Mouse (Mus musculus) neural tube, embryonic 14.5 days (tissue): ENCODE measurements at regions not wholly inside any gene's neighbourhood (a gene's known extent, or its start where the extent isn't known, plus 50 kb on each side); places are given as distances from the start of the nearest gene placed in this dataset.

ENCODE experiments used
- ATAC-seq: fragments of 200-750 bp; cut with Nextera tagmentation; 2 replicates; pipeline ENCODE4 v1.8.0; 2017; ENCODE audit warnings: low read depth, mild to moderate bottlenecking, moderate TSS enrichment, moderate library complexity
- H3K27ac ChIP-seq: fragments of 300-500 bp; sonication (generic); 2 replicates; pipeline ENCODE4 v1.5.1; 2014; ENCODE audit warnings: low read depth, mild to moderate bottlenecking, control low read depth, low read length, moderate library complexity, mixed read lengths
- H3K27me3 ChIP-seq: fragments of 300-500 bp; sonication (generic); 2 replicates; pipeline ENCODE4 v1.6.1; 2014; ENCODE audit warnings: low read length; ENCODE audit not compliant: control insufficient read depth, insufficient read depth
- H3K36me3 ChIP-seq: fragments of 300-500 bp; sonication (generic); 2 replicates; pipeline ENCODE4 v1.6.1; 2014; ENCODE audit warnings: low read length, mixed read lengths; ENCODE audit not compliant: control insufficient read depth, insufficient read depth
- H3K4me1 ChIP-seq: fragments of 300-500 bp; sonication (generic); 2 replicates; pipeline ENCODE4 v1.6.1; 2014; ENCODE audit warnings: low read length; ENCODE audit not compliant: control insufficient read depth, insufficient read depth
- H3K4me2 ChIP-seq: fragments of 300-500 bp; sonication (generic); 2 replicates; pipeline ENCODE4 v1.6.1; 2014; ENCODE audit warnings: mild to moderate bottlenecking, low read depth, low read length, control low read depth
- H3K4me3 ChIP-seq: fragments of 300-500 bp; sonication (generic); 2 replicates; pipeline ENCODE4 v1.5.1; 2014; ENCODE audit warnings: low read depth, low read length, control low read depth, mixed read lengths
- H3K9ac ChIP-seq: fragments of 300-500 bp; sonication (generic); replicated peaks from 2 replicates; pipeline ENCODE4 v1.6.1; 2014; ENCODE audit warnings: low read depth, mild to moderate bottlenecking, control low read depth, low read length, mixed read lengths
- H3K9me3 ChIP-seq: fragments of 300-500 bp; sonication (generic); 2 replicates; pipeline ENCODE4 v1.6.1; 2016; ENCODE audit warnings: low read length; ENCODE audit not compliant: control insufficient read depth
- WGBS: fragments of 180-500 bp; shearing (Covaris S2); extraction: QIAGEN DNeasy Blood & Tissue Kit; methylation state at CpG from one replicate; pipeline ENCODE4 v1.1.7; 2014; 5-methylcytosine and 5-hydroxymethylcytosine counted together

- Histone ChIP-seq H3K9ac (no peak overlapping the region), H3K36me3 (no peaks in the 10 kb centered on the region), H3K27ac (no peak overlapping the region), H3K4me2 (no peak overlapping the region), H3K4me3 (no peak overlapping the region), H3K4me1 (no peaks in the 10 kb centered on the region), H3K27me3 (no peaks in the 10 kb centered on the region), H3K9me3 (no peaks in the 10 kb centered on the region)
- 62% methylated on average over 9 of the region's 9 CpGs for WGBS
- ATAC-seq: no peak
Observed at GRCm38 (mm10) chrX:11387200-11387940, 59.7 kb downstream of the H2al1j start.

- Histone ChIP-seq H3K4me2 (no peak overlapping the region), H3K27ac (no peak overlapping the region), H3K9me3 (no peaks in the 10 kb centered on the region), H3K36me3 (no peaks in the 10 kb centered on the region), H3K9ac (no peak overlapping the region), H3K27me3 (no peaks in the 10 kb centered on the region), H3K4me3 (no peak overlapping the region), H3K4me1 (no peaks in the 10 kb centered on the region)
- ATAC-seq: no peak
- 74% methylated on average over 9 of the region's 9 CpGs for WGBS
Observed at GRCm38 (mm10) chrX:11388860-11389259, 61.2 kb downstream of the H2al1j start.

GRCm38 (mm10) chrX:11400406-11400805, 72.8 kb downstream of the H2al1j start:
- no peak overlapping the region for H3K4me3 ChIP-seq
- H3K4me2 ChIP-seq: no peak overlapping the region
- H3K36me3 ChIP-seq: no peaks in the 10 kb centered on the region
- WGBS: 89% methylated on average over 3 of the region's 3 CpGs
- no peak overlapping the region for H3K9ac ChIP-seq
- H3K27ac ChIP-seq: no peak overlapping the region
- ATAC-seq: no peak
- no peaks in the 10 kb centered on the region for H3K9me3 ChIP-seq
- H3K4me1 ChIP-seq: no peaks in the 10 kb centered on the region
- no peaks in the 10 kb centered on the region for H3K27me3 ChIP-seq

GRCm38 (mm10) chrX:11404369-11404768, 76.7 kb downstream of the H2al1j start:
- no peaks in the 10 kb centered on the region for H3K36me3 ChIP-seq
- H3K9me3 ChIP-seq: no peaks in the 10 kb centered on the region
- H3K27ac ChIP-seq: no peak overlapping the region
- H3K9ac ChIP-seq: no peak overlapping the region
- no peaks in the 10 kb centered on the region for H3K27me3 ChIP-seq
- H3K4me1 ChIP-seq: no peaks in the 10 kb centered on the region
- H3K4me2 ChIP-seq: no peak overlapping the region
- WGBS: 37% methylated on average over 4 of the region's 4 CpGs
- no peak for ATAC-seq
- H3K4me3 ChIP-seq: no peak overlapping the region

- H3K27ac ChIP-seq: no peak overlapping the region
- no peaks in the 10 kb centered on the region for H3K36me3 ChIP-seq
- no peak overlapping the region for H3K4me2 ChIP-seq
- no peaks in the 10 kb centered on the region for H3K27me3 ChIP-seq
- WGBS: 60% methylated on average over 5 of the region's 5 CpGs
- ATAC-seq: no peak
- no peak overlapping the region for H3K4me3 ChIP-seq
- H3K9ac ChIP-seq: no peak overlapping the region
- no peaks in the 10 kb centered on the region for H3K4me1 ChIP-seq
- no peaks in the 10 kb centered on the region for H3K9me3 ChIP-seq
Observed at GRCm38 (mm10) chrX:11412316-11412826, 84.7 kb downstream of the H2al1j start.

- WGBS: 47% methylated on average over 4 of the region's 4 CpGs
- Histone ChIP-seq H3K4me3 (no peak overlapping the region), H3K27ac (no peak overlapping the region), H3K4me2 (no peak overlapping the region), H3K36me3 (no peaks in the 10 kb centered on the region), H3K9ac (no peak overlapping the region), H3K27me3 (no peaks in the 10 kb centered on the region), H3K4me1 (peaks cover 1% of the 10 kb centered on the region; the same call in 1 of the 2 replicates), H3K9me3 (no peaks in the 10 kb centered on the region)
- ATAC-seq: no peak
Observed at GRCm38 (mm10) chrX:11415662-11416061, 88.0 kb downstream of the H2al1j start.

- H3K4me2 ChIP-seq: no peak overlapping the region
- H3K9me3 ChIP-seq: no peaks in the 10 kb centered on the region
- no peaks in the 10 kb centered on the region for H3K36me3 ChIP-seq
- no peak overlapping the region for H3K4me3 ChIP-seq
- no peaks in the 10 kb centered on the region for H3K27me3 ChIP-seq
- H3K27ac ChIP-seq: no peak overlapping the region
- H3K4me1 ChIP-seq: peaks cover 6% of the 10 kb centered on the region
- 86% methylated on average over 3 of the region's 3 CpGs for WGBS
- ATAC-seq: no peak
- H3K9ac ChIP-seq: no peak overlapping the region
Observed at GRCm38 (mm10) chrX:11416510-11416909, 88.9 kb downstream of the H2al1j start.

GRCm38 (mm10) chrX:11417861-11418260, 90.2 kb downstream of the H2al1j start:
- no peaks in the 10 kb centered on the region for H3K9me3 ChIP-seq
- H3K9ac ChIP-seq: no peak overlapping the region
- WGBS: 61% methylated on average over 4 of the region's 4 CpGs
- peaks cover 6% of the 10 kb centered on the region for H3K4me1 ChIP-seq
- H3K27me3 ChIP-seq: no peaks in the 10 kb centered on the region
- no peak overlapping the region for H3K27ac ChIP-seq
- no peak for ATAC-seq
- no peak overlapping the region for H3K4me2 ChIP-seq
- H3K4me3 ChIP-seq: no peak overlapping the region
- no peaks in the 10 kb centered on the region for H3K36me3 ChIP-seq

- Histone ChIP-seq H3K27me3 (no peaks in the 10 kb centered on the region), H3K4me1 (peaks cover 6% of the 10 kb centered on the region), H3K4me3 (no peak overlapping the region), H3K4me2 (no peak overlapping the region), H3K27ac (no peak overlapping the region), H3K9me3 (no peaks in the 10 kb centered on the region), H3K36me3 (no peaks in the 10 kb centered on the region), H3K9ac (no peak overlapping the region)
- WGBS: 90% methylated on average over 10 of the region's 10 CpGs
- ATAC-seq: no peak
Observed at GRCm38 (mm10) chrX:11418261-11418660, 90.6 kb downstream of the H2al1j start.
